Mouse (Mus musculus) embryonic fibroblast, embryonic 13.5 days (primary cell): Measurements from ENCODE around the gene Suclg2. TPM values are rescaled to one million over a fixed set of nuclear protein-coding genes. Genes with fewer than 3 reads are reported as not detected.

Experiments used
- H3K27ac ChIP-seq: 2 replicates; pipeline ENCODE4 v1.5.1; 2012; ENCODE audit warnings: low read length, control low read depth, inconsistent platforms; ENCODE audit not compliant: insufficient read depth
- H3K4me1 ChIP-seq: 2 replicates; pipeline ENCODE4 v1.6.1; 2011; ENCODE audit warnings: low read length; ENCODE audit not compliant: control insufficient read depth, insufficient read depth
- H3K4me3 ChIP-seq: 2 replicates; pipeline ENCODE4 v1.5.1; 2011; ENCODE audit warnings: mild to moderate bottlenecking, control low read depth, low read length; ENCODE audit not compliant: insufficient read depth
- CTCF ChIP-seq: IDR thresholded peaks from 2 replicates; pipeline ENCODE4 v1.5.1; 2011; ENCODE audit warnings: mild to moderate bottlenecking, control low read depth, low read length, moderate library complexity, borderline replicate concordance; ENCODE audit not compliant: insufficient read depth
- POLR2A ChIP-seq: IDR thresholded peaks from 2 replicates; pipeline ENCODE4 v1.6.1; 2011; ENCODE audit warnings: low read depth, mild to moderate bottlenecking, control low read depth, low read length, moderate library complexity
- polyA plus RNA-seq: library from polyadenylated mRNA; stranded (reverse); fragments of >200 nt; gene quantifications from 2 replicates; pipeline ENCODE4 v1.2.4, GENCODE M21; 2011; ENCODE audit warnings: low read depth; ENCODE audit not compliant: missing spikeins, insufficient read length

Suclg2 gene
- 38.0 and 43.9 TPM in 2 replicates for polyA plus RNA-seq

DNA sequence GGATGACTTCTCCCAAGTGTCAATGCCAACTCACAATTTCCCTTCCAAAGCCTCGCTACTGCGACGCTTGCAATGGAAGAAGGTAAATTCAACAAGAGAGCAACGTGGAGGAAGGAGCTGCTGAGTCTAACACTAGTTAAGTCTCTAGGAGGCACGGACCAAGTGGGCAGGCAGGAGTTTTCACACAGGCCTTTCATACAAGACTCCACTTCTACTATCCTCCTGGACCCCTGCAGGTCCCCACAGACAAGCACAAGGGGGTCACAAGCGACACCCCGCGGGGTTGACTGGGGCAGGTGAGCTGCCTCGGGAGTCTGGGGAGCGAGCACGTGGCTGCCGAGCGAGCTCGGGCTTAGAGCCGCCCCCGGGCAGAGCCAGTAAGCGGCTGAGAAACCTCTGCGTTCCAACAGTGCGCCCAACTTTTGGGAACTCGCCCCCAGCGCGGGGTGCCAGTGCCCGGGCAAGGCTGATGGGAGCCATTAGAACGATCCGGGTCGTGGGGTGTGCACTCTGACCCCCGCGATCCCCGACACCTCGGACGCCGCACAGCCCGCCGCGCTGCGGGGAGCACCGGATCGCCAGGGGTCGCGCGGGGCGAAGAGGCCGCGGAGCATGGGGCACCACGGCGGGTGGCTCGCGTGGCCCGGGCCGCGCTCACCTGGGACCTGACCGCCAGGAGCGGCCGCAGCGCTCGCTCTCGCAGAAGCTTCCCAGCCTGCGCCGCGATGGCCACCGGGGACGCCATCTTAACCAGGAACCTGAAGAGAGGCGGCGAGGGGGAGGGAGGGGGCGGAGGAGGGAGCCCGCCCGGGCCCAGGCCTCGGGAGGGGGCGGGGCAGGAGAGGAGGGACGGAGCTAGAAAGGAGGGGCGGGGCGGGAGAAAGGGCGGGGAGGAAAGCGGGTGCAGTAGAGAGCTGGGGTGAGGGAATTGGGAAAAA, at the start of gene Suclg2:
Suclg2 (minus strand) TSS at position 770 of the 938 bp plus-strand sequence.
- Histone ChIP-seq H3K27ac (no peak within 1 kb of the TSS), H3K4me3 (peak within 1 kb of the TSS; percentile 65), H3K4me1 (peaks cover under 1% of the 10 kb centered on the region; the same call in 1 of the 2 replicates)
- TF ChIP-seq CTCF: no peak
- TF ChIP-seq POLR2A: peak; percentile 74

DNA sequence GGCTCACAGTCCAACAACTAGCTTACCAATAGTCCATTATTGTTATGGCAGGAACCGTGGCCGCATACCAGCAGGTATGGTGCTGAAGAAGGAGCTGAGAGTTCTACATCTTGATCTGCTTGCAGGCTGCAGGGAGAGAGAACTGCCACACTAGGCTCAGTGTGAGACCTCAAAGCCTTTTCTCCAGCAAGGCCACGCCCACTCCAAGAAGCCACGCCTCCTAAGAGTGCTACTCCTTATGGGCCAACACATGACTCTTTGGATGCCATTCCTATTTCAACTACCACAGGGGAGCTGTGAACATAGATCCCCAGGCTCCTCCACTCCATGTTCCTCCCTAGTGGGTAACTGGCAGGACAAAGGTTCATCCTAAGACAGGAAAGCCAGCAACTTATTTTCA, 48.0 kb upstream of the Suclg2 start:
- TF ChIP-seq CTCF (no peak), POLR2A (no peak)
- H3K4me1 ChIP-seq: no peaks in the 10 kb centered on the region
- H3K27ac ChIP-seq: no peak overlapping the region
- no peak overlapping the region for H3K4me3 ChIP-seq

DNA sequence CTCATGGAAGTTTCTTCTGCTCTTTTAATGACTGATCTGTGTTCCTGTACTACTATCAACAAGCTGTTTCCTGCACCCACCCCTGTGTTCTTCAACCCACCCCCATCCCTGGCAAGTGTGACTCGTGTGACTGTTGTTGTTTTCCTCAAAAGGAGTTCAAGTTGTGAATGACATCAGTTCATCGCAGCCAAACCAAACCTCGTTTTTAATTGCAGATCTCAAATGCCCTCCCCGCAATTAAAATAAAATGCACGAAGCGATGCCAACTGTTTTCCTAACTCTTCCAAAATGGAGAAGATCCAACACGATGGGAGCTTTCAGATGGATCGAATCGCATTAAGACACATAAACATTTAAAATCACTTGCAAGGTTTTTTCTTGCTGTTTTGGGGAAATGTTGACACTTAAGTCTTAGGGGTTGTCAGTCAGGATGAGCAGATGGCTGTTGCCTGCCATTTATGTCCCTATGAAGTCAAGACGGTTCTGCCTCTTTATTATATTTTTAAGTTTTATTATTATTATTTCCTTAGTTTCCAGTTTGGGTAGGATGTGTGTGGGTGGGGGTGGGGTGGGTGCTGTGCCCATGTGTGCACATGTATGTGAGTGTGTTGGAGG, 41.1 kb upstream of the Suclg2 start:
- H3K27ac ChIP-seq: no peak overlapping the region
- no peaks in the 10 kb centered on the region for H3K4me1 ChIP-seq
- H3K4me3 ChIP-seq: no peak overlapping the region
- TF ChIP-seq POLR2A (no peak), CTCF (no peak)

DNA sequence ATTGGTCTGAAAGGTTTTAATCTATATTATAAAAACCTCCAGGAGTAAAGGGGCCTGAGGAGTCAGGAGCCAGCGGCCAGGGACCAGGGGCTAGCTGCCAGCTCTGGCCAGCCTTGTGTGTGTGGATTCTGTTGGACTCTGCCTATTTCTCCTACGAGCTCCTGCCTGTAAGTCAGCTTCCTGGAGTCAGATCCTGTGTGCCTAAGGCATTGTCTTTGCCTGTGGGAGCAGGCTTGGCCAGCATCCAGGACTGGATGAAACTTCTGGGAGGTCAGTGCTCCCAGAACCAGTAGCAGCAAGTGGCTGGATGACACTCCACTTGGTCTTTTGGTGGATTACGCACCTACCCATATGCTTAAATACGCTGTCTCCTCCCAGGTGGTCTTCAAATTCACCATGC, 23.8 kb upstream of the Suclg2 start:
- TF ChIP-seq POLR2A (no peak), CTCF (no peak)
- no peaks in the 10 kb centered on the region for H3K4me1 ChIP-seq
- no peak overlapping the region for H3K4me3 ChIP-seq
- no peak overlapping the region for H3K27ac ChIP-seq

DNA sequence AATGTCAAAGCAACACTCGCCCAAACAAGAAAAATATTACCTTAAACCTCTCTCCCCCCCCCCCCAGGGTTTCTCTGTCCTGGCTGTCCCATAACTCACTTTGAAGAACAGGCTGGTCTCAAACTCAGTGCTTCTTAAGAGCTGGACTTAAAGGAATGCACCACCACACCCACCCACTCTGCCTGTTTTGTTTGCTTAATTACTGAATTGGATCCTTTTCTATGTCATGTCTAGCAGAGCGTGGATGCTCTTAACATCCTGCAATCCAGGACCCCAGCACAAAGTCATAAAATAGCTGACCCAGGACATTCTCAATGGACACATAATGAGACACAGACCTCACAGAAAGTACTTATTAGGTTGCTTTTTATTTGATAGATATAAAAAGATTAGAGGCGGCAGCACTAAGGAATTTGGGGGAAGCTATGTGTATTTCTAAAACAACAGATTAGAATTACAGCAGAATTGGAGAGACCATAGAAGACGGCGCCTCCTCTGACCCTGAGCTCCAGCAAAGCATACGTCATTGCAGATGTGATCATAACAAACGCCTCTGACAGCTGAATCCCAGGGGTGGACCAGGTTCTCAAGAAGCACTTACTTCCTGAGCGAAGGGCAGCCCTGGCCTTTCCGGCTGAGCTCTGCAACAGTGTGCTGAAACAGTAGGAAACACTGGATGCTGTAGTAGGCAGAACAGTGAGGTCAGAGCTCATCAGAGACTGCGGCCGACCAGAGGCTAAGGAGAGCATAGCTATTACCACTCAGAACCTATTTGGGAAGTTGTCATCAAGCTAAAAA, 13.2 kb upstream of the Suclg2 start:
- no peak overlapping the region for H3K27ac ChIP-seq
- no peaks in the 10 kb centered on the region for H3K4me1 ChIP-seq
- no peak overlapping the region for H3K4me3 ChIP-seq
- no peak for TF ChIP-seq POLR2A
- no peak for TF ChIP-seq CTCF

DNA sequence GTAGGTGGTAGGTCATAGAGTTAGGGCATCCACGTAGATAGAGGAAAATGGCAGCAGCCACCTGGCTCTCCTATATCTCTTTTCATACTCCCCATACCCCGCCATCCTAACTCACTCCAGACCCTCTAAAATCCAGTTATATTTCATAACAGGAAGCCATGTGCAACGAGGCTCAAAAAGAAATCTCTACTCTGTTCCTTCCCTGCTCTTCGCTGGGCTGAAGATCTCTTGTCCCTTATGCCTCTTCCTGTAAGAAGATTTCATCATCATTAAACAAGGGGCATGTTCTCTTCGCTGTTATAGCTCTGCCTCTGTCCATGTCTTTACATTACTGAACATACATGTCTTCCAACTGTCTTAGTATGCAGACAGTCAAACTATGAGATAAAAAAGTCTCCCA, 10.8 kb upstream of the Suclg2 start:
- TF ChIP-seq CTCF (no peak), POLR2A (no peak)
- Histone ChIP-seq H3K4me1 (no peaks in the 10 kb centered on the region), H3K4me3 (no peak overlapping the region), H3K27ac (no peak overlapping the region)

DNA sequence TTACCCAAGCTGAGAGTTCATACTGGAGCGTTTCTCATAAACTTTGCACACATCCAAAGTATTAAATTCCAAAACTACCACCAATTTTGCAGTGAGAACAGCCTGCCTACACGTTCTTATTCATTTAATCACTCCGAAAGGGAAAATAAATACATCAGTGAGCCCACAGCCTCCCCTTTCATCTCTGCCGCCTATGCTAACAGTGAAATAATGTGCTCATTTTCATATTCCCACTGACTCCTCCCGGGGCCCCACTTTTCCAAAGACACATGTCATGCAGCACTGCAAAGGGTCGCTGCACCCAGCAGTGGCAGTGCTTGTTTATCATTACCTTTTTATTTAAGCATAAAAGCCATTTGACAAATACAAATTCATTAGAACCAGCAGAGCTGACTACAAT, 6.7 kb upstream of the Suclg2 start:
- TF ChIP-seq CTCF (no peak), POLR2A (no peak)
- no peaks in the 10 kb centered on the region for H3K4me1 ChIP-seq
- H3K27ac ChIP-seq: no peak overlapping the region
- no peak overlapping the region for H3K4me3 ChIP-seq

DNA sequence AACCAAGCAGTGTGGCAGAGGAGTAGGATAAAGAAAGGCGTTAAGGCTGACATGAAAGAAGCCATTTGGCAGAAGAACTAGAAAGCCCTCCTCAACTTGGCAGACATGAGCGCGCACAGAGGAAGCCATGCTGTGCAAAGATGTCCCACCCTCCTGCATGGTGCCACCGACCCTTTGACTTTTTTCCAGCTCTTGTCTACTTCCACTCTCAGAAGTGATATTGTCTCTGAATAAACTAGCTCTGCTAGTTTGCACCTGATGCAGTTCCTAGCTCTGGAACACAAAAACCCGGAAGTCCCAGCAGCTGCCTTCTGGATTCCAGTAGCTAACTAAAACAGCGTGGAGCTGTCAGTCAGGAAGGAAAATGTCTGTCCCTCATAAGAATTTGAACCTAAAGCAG, 4.8 kb upstream of the Suclg2 start:
- Histone ChIP-seq H3K4me1 (no peaks in the 10 kb centered on the region), H3K4me3 (no peak overlapping the region), H3K27ac (no peak overlapping the region)
- TF ChIP-seq POLR2A (no peak), CTCF (no peak)

DNA sequence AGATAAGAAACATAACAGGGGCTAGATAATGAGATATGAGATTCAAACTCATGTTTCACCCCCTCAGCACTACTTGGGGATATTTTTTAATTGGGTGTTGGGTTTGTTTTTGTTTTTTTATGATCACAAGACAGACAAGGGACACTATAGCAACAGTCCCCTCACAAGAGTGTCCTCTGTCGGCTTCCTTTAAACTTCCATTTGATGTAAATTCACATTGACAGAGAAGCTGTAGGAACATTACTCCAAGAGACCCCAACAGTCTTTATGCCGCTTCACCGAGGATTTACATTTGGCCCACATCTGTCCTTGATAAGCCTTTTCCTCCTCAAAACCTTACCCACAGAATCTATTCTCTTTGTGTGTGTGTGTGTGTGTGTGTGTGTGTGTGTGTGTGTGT, 1.2 kb upstream of the Suclg2 start:
- Histone ChIP-seq H3K27ac (no peak overlapping the region), H3K4me1 (no peaks in the 10 kb centered on the region), H3K4me3 (no peak overlapping the region)
- no peak for TF ChIP-seq POLR2A
- TF ChIP-seq CTCF: no peak

DNA sequence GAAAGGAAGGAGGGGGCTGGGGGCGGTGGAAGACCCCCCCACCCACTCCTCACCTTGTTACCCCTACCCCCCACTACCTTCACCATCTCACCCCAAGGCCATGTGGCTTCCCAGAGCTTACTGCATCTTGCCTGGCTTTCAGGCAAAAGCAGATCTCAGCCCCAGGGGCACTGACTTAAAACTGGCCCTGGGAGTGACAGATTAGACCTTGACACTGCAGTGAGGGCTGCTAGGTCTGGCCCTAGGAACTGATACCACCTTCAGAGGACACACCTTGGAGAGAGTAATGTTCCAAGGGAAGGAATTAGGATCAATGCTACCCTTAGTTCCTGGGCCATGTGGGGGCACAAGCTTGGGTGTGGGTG, 351 bp upstream of the Suclg2 start:
- no peak overlapping the region for H3K4me3 ChIP-seq
- no peak overlapping the region for H3K27ac ChIP-seq
- no peaks in the 10 kb centered on the region for H3K4me1 ChIP-seq
- no peak for TF ChIP-seq POLR2A
- TF ChIP-seq CTCF: no peak
